Mouse (Mus musculus): ENCODE data around the gene P4ha2. TPM values are rescaled to one million over a fixed set of nuclear protein-coding genes. Genes with fewer than 3 reads are reported as not detected.
A peak's percentile ranks its signal among the peaks of the same experiment; 100 is the strongest.

P4ha2 gene
- total RNA-seq, 2 experiments from 2014 or later, result 29.2 to 41.5 TPM

DNA sequence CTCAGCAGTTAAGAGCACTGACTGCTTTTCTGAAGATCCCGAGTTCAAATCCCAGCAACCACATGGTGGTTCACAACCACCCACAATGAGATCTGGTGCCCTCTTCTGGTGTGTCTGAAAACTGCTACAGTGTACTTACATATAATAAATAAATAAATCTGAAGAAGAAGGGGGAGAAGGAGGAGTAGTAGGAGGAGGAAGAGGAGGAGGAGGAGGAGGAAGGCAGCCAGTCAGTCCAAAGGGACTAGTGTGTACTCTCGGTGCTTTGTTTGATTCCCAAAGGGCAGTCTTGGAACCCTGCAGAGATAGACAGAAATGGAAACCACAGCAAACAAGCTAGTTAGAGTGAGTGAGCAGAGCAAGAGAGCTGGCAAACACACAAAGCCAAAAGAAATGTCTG is 40.3 kb downstream of the P4ha2 start:
- peak in 1 of 2 experiments; percentile 23 for DNase-seq

DNA sequence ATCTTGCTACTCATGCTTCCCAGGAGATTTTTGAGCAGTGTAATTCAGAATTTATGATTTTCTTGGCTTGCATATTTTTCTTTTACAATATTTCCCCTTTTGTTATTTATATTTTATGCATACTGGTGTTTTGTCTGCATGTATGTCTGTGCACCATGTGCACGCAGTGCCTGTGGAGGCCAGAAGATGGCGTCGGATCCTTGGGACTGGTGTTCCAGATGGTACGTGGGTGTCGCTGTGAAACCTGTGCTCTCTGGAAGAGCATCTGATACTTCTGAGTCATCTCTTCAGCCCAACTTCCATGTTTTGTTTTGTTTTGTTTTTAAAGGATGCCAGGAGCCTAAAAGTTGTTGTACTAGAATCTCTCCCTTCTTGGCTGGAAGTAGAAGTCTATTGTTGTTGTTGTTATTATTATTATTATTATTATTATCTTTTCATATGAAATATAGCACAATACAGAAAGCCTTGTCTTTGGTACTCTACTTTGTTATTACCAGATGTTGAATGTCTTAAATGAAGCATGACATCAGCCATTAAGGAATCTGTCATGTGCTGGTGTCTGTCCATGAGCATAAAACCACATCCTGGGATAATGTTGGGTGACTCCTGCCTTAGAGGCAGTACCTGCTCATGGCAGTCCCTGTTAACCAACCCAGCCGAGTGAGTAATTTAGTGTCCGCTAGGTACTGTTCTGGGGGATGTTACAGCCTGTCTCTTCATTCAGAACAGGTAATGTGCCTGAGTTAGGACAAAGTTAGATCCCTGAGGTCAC is 41.5 kb downstream of the P4ha2 start:
- no peak for DNase-seq

DNA sequence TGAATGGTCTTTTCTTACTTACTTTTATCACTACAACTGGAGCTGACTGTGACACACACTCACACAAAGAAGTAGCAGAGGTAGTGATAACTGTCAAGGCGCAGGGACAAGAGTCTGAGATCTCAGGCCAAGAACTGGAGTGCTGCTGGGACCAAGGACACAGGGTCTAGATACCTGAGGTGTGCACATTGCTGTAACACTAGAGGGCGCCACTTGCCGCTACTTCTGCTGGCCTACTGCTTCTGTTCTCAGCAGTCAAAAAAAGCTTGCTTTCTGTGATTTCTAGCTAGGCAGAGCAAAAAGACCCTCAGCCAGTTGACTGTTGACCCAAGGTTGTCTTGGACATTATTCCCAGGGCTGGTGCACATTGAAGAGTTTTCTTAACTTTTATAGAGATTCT is 45.0 kb downstream of the P4ha2 start:
- peak; percentile 80 to 85 for DNase-seq

DNA sequence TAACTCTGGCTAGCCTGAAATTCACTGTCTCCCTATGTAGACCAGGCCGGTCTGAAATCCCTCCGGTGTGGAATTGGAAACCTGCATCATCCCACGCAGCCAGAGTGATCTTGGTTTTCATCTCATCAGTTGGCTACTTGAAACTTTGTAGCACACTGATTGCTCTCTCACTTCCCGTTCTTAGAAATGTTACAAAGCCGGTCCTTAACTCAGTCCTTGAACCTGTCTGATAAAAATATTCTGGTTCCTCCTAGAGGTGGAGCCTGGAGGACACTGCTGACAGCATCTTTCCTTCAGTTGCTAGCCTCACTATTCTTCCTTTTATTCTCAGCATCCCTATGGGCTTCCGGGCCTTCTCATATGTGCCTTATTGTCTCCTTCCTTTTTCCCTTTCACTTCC is 46.1 kb downstream of the P4ha2 start:
- DNase-seq, result no peak

DNA sequence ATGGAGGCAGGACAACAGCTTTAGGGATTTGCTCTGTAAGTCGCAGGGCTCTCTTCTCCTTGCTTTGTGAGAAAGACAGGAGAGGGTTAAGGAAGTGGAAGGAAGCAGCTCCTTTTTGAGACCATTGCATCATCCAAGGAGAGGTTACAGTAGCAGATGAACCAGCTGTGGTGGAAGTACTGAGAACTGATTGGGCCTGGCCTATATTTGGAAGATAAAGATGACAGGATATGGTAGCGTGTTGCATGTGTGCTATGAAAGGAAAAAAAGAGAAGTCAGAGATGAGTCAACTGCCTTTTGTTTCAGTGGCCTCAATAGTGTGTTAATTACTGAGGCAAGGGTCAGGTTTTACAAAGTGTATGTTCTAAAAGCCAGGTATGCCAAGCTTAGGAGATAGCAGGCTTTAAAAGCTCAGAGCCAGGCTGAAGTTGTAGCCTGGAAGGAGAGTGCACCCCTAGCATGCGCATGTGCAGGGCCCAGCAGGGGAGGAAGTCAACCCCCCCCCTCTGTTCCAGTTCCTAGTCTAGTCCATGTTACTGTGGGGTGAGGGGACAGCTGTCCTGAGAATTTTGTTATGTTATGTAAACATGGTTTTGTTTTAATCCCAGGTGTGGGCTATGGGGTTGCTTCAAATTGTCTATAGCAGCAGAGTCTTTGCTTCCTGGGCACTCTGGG is 50.0 kb downstream of the P4ha2 start:
- no peak for DNase-seq

DNA sequence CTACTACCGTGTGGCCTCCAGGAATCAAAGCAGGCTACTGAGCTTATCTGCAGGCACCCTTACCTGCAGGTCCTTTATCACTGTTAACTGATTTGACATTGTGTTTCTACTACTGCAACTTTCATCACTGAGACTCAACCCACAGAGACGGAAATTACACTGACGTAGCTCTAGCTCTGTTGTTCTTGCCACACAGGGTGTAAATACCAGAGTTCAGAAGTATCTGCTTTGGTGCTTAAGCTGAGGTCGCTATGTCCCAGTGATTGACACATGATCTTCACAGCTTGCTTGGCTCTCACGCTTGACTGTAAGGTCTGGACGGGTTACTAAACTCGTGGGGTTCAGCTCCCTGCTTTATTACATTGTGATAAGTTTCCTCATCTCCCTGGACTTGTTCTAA is 51.2 kb downstream of the P4ha2 start:
- no peak for DNase-seq

DNA sequence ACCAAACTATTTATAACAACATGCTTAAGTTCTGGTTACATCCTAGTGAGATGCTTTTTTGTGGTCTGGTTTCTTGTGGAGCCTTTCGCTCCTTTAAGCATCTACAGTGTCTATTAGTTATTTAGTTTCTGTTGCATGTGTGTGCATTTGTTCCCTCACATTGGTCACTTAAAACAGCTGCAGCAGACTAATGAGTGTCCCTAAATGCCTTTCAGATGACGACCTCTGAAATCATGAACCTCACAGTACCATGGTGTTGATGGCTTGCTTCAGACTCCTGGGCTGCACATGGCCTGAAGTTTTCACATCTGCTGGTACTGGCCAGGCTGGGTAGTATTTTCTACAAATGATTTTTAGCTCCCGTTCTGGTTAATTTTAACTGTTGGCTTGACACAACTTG is 53.1 kb downstream of the P4ha2 start:
- no peak for DNase-seq

DNA sequence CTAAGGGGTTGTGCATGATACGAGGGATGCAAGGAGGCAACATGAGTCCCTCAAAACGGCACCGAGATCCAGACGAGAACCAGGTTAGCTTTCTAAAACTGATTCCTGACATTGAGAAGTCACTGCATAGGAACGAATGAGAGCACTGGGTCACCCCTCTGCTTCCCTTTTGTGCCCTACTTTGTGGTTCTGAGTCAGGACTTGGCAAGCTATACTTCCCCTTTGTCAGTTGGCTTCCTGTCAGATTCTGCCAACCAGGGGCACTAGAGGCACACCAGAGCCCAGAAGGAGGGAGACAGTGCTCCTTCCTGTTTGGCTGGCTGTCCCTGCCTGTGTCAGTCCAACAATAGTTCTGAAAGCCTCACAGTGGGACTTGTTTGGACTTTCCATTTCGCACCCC is 56.0 kb downstream of the P4ha2 start:
- DNase-seq, result peak; percentile 70 to 72

DNA sequence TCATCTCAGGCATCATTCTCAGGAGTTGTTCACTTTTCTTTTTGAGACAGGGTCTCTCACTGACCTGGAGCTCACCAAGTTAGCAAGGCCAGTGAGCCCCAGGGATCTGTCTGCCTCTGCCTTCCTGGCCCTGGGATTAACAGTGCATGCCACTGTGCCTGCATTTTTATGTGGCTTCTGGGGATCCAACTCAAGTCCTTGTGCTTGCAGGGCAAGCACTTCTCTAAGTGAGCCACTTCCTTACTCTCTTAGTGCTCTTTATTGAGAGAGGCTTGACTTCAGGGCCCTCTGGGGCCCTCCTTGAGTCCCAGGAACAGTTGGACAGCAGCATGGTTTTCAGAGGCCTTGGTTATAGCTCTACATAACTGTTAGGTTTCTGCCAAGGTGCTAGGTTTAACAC is 56.6 kb downstream of the P4ha2 start:
- DNase-seq, result no peak

DNA sequence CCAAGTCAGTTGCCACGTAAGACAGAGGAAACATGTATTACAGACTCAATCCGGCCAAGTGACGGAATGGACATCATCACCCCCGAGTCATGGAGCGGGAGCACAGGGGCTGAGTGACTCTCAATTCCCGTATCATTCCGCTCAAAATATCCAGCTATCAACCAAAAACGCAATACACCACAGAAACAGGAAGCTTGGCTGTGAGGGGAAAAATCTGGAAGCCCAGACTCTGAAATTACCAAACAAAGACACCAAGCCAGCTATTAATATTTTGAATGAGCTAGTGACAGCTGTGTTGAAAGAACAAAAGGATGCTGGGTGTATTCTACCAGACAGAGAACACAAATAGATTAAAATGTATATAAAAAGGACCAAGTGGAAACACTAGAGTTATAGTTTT is 57.7 kb downstream of the P4ha2 start:
- DNase-seq, result no peak

DNA sequence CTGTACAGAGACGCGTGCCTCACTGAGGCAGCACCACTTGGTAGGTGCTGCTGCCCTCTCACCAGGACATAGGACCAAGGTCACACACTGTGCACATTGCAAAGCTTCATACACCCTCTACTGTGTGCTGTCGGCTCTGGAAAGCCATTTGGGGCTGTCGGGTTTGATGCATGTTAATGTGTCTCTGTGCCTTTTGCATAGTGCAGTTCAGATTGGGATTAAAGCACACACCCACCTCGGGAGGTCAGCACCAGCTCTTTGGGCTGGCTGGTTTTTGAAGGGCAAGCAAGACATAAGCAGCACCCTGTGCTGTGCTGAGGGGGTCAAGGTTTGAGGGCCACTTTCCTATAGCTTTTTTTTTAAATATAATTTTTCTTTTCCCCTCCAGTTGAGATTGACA is 60.5 kb downstream of the P4ha2 start:
- DNase-seq, result no peak

DNA sequence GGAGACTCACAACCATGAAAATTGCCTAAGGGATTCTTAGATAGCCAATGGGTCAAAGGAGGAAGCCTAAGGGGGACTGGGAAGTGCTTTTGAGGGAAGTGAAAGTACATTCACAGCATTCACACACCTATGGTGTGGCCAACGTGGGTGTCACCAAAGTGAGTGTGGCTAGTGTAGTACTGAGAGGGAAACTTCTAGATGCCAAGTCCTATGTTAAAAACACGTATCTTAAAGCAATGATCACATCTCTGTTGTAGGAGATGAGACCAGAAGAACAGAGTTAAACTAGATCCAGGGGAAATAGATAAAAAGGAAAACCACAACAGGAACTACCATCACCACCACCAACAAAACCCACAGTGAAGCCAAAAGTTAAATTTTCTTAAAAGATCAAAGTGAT is 61.0 kb downstream of the P4ha2 start:
- no peak for DNase-seq

DNA sequence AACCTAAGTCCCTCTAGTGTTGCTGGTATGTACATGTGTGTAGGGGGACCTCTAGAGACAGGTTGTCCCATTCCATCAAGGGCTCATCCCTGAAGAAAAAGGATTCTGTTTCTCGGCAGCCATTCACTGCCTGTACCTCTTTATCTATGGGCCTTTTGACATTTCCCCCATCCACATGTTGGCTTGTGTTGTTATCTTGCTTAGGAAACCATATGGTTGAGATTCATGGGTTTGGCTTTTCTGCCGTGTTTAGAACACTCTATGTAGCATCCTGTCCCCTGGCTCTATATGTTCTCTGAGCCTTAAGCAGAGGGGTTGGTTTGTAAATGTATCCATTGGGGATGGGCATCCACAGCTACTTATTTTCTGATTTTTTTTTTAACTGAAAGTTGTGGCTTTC is 61.6 kb downstream of the P4ha2 start:
- no peak for DNase-seq

DNA sequence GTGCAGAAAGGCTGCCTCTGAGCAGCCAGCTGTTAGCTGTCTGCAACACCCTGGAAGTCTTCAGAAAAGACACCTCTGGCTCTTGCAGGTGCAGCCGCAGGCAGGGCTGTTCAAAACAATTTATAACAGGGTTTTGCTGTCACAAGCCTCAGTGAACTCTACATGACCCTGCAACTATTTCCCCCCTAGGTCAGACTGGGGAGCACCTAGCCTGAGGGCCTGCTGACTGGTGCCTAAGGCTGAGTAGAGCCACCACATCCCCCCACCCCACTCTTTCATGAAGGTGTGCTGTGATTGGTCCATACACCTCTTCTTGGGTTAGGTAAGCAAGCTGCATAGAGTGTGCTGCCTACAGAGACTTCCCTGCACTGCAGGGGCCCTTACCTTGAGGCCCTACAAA is 63.1 kb downstream of the P4ha2 start:
- no peak for DNase-seq

DNA sequence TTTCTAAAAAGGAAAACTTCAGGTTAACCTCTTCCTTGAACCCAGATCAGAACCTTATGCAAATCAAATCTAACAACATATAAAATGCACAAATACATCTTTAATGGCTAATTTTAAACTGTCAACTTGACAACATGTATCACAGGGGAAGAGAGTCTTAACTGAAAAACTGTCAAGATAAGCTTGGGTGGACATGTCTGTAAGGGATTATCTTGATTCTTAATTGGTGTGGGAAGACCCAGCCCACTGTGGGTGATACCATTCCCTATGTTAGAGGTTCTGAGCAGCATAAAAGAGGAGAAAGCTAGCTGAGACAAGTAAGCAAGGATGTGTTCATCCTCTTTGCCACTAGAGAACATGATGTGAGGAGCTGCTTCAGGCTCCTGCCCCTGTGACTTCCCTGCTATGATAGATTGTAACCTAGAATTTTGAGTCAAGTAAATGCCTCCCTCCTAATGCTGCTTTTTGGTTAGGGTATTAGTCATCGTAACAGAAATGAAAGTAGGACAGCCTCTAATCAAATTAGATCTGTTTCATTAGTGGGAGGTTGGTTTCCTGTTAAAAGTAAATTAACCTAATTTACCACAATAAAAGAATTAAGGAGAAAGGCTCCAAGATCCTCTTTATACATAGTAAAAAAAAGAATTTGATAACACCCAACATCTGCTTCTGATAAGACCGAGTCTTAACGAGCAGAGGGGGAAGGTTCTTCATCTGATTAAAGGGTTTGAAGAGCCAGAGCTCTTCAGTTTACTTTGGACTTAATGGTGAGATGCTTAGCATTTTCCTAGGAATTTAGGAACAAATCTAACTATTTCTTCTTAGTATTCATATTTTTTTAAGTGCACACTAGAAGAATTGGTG is 69.8 kb downstream of the P4ha2 start:
- no peak for DNase-seq

DNA sequence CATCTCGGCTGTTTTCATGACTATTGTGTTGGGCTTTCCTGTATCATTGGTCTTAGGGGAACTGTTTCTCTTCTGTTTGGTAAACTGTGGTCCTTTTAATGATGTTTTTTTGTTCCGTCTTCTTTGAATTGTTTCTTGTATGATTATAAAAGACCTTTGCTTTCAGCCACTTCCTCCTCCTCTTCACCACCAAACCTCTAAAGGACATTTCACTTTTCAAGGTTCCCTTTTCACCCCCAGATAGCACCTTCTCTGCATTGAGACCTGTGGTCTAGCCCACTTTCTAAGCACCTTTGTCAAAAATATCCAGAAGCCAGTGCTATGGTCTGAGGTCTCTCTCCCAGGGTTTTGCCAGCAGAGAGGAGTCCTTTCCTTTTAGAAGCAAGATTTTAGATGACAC is 71.3 kb downstream of the P4ha2 start:
- DNase-seq, result no peak

DNA sequence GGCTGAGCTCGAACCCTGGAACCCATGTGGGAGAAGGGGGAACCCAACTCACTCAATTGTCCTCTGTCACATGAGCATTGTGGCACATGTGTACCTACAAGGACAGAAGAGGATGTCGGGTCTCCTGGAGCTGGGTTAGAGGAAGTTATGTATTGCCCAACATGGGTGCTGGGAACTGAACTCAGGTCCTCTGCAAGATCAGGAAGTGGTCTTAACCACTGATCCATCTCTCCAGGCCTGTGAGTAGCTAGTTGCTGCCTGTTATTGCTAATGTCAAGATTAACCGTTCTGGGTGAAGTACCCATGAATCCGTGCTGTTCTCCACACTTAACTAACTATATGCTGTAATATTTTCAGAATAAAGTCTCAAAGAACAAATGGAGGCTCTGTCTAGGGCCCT is 74.3 kb downstream of the P4ha2 start:
- DNase-seq, result no peak

DNA sequence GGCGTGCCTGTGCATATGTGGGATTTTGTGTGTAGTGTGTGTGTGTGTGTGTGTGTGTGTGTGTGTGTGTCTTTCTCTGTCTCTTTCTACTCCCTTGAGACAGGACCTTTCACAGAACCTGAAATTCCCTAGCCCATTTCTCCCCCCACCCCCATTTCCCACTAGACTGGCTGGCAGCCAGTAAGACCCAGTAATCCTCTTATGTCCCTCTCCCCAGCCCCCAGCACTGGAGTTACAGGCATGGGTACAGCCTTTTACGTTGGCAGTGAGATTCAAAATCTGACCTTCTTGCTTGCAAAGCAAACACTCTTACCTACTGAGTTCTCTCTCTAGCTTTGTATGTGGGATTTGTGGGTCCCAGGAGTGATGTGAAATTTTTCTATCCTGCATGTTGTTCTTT is 75.0 kb downstream of the P4ha2 start:
- DNase-seq, result no peak

Other genes with a start within 250 kb of the P4ha2 start
- gene Gm12216, start 240.8 kb upstream of the P4ha2 start, total RNA-seq (2021), result 1 to 10 TPM; 5.2 to 7.5 TPM
- gene Slc22a5, start 208.4 kb upstream of the P4ha2 start, total RNA-seq (2021), result 10 to 100 TPM; 41.2 to 41.8 TPM
- 1 to 10 TPM; 5.5 to 5.7 TPM for gene Slc22a21, start 119.8 kb upstream of the P4ha2 start, total RNA-seq (2021)
- 1 to 10 TPM; 4.3 to 8.2 TPM for gene Slc22a4, start 72.0 kb upstream of the P4ha2 start, total RNA-seq (2021)
- gene Pdlim4, start 31.1 kb upstream of the P4ha2 start, total RNA-seq (2021), result 10 to 100 TPM in 1 of 2 experiments, 1 to 10 TPM in 1; 6.5 to 29.5 TPM
- gene Csf2, start 149.6 kb downstream of the P4ha2 start, total RNA-seq (2021), result not detected
- not detected for gene Il3, start 167.2 kb downstream of the P4ha2 start, total RNA-seq (2021)
- 1 to 10 TPM; 2.7 to 3.1 TPM for gene Acsl6, start 203.7 kb downstream of the P4ha2 start, total RNA-seq (2021)